Mouse (Mus musculus) intestine, embryonic 14.5 days (tissue): ENCODE measurements around the gene Olfr1173. TPM values are rescaled to one million over a fixed set of nuclear protein-coding genes. Genes with fewer than 3 reads are reported as not detected.

Experiments used
- ATAC-seq: fragments of 200-750 bp; cut with Nextera tagmentation; replicated peaks from 2 replicates; pipeline ENCODE4 v1.8.0; 2017; ENCODE audit warnings: low read depth, moderate number of reproducible peaks, moderate TSS enrichment, moderate library complexity; ENCODE audit not compliant: low FRiP score, low TSS enrichment
- DNase-seq: peaks from one replicate; pipeline ENCODE4 v3.0.0-alpha.2; 2018; ENCODE audit warnings: low spot score
- H3K27ac ChIP-seq: fragments of 300-500 bp; sonication (generic); 2 replicates; pipeline ENCODE4 v1.5.1; 2014; ENCODE audit warnings: low read depth, mild to moderate bottlenecking, control low read depth
- H3K27me3 ChIP-seq: fragments of 300-500 bp; sonication (generic); replicated peaks from 2 replicates; pipeline ENCODE4 v1.6.1; 2014; ENCODE audit warnings: low read length, control low read depth; ENCODE audit not compliant: control insufficient read depth, insufficient read depth
- H3K36me3 ChIP-seq: fragments of 300-500 bp; sonication (generic); 2 replicates; pipeline ENCODE4 v1.6.1; 2014; ENCODE audit warnings: low read length, control low read depth; ENCODE audit not compliant: control insufficient read depth, insufficient read depth
- H3K4me1 ChIP-seq: fragments of 300-500 bp; sonication (generic); replicated peaks from 2 replicates; pipeline ENCODE4 v1.6.1; 2014; ENCODE audit warnings: low read length, control low read depth, mixed read lengths; ENCODE audit not compliant: control insufficient read depth, insufficient read depth
- H3K4me2 ChIP-seq: fragments of 300-500 bp; sonication (generic); 2 replicates; pipeline ENCODE4 v1.6.1; 2014; ENCODE audit warnings: low read length
- H3K4me3 ChIP-seq: fragments of 300-500 bp; sonication (generic); 2 replicates; pipeline ENCODE4 v1.5.1; 2014; ENCODE audit warnings: low read depth, low read length, control low read depth, mixed read lengths
- H3K9ac ChIP-seq: fragments of 300-500 bp; sonication (generic); 2 replicates; pipeline ENCODE4 v1.6.1; 2014; ENCODE audit warnings: mild to moderate bottlenecking, low read length
- H3K9me3 ChIP-seq: fragments of 300-500 bp; sonication (generic); 2 replicates; pipeline ENCODE4 v1.6.1; 2016; ENCODE audit warnings: low read length, control low read depth; ENCODE audit not compliant: control insufficient read depth
- WGBS: fragments of 180-500 bp; shearing (Covaris S2); extraction: QIAGEN DNeasy Blood & Tissue Kit; methylation state at CpG from one replicate; pipeline ENCODE4 v1.1.7; 2014; 5-methylcytosine and 5-hydroxymethylcytosine counted together
- polyA plus RNA-seq: library from polyadenylated mRNA; unstranded; fragments of >200 nt; fragmentation: Nextera tagmentation; extraction: Ambion mirVana; gene quantifications from 2 replicates; pipeline ENCODE4 v1.2.1, GENCODE M21; 2014

The Olfr1173 gene
- polyA plus RNA-seq: not detected in 2 replicates

DNA sequence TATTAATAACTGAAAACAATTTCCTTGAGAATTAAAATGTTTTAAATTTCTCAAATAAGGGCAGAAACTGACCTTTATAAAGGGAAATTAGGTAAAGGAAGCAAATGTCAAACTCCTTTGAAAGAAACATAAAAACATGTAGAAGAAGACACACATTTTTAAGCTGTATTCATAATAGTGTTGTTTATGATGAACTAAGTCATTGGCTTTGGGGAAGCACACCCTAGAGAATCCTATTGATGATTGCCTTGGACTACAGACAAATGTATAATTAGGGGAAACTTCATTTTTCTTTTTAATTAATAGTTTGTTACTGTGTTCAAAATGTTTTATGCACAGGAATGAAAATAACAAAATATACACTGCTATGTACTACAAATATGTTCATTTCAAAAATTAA, at the start of gene Olfr1173:
Gene Olfr1173, minus strand, starts transcription at position 101 of the 400 bp plus-strand sequence.
- H3K4me2 ChIP-seq: no peak within 1 kb of the TSS
- H3K36me3 ChIP-seq: no peaks in the 10 kb centered on the region
- no peaks in the 10 kb centered on the region for H3K27me3 ChIP-seq
- H3K4me1 ChIP-seq: no peaks in the 10 kb centered on the region
- DNase-seq: no peak
- no peak for ATAC-seq
- H3K27ac ChIP-seq: no peak within 1 kb of the TSS
- no peaks in the 10 kb centered on the region for H3K9me3 ChIP-seq
- H3K9ac ChIP-seq: no peak within 1 kb of the TSS
- H3K4me3 ChIP-seq: no peak within 1 kb of the TSS

DNA sequence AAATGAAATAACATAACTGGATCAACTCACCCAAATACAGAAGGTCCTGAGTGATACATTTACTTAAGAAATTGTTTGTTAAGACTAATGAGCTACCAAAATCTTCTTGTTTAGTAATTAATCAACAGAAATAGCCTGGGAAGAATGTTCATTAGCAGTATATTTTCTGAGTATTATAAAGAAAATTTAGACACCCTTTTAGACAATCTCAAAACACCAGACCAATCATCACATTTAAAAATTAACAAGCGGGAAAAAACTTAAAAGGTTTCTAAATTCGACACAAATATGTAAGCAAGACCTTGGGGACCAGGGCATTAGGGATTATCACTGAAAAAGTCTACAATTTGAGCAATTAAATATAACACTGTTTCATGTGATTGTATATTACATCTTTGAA, 47.4 kb upstream of the Olfr1173 start, which contains the start of gene Olfr1175-ps:
Gene Olfr1175-ps, minus strand, starts transcription at position 101 of the 400 bp plus-strand sequence.
- Histone ChIP-seq H3K9ac (no peak within 1 kb of the TSS), H3K36me3 (no peaks in the 10 kb centered on the region), H3K4me3 (no peak within 1 kb of the TSS), H3K27ac (no peak within 1 kb of the TSS), H3K4me2 (no peak within 1 kb of the TSS), H3K27me3 (no peaks in the 10 kb centered on the region), H3K9me3 (no peaks in the 10 kb centered on the region), H3K4me1 (no peaks in the 10 kb centered on the region)
- no peak for DNase-seq
- 83% methylated on average over 2 of the region's 2 CpGs for WGBS
- no peak for ATAC-seq

DNA sequence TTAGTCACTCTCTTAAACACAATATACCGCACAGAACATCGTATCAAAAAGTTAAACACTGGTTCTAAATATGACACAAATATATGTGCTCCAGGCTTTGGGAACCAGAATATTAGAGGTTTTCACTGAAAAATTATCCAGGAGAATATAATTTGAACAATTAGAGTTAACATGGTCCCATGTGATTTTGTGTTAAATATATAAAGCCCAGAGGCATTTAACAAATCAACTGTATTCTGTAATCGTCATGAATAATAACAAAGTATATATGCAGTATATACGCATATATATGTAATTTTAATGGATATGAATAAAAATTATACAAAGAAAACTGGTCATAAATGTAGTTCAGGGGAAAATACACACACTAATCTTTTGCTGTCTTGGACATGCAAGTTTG, 35.4 kb upstream of the Olfr1173 start, which contains the start of gene Olfr1174-ps:
Gene Olfr1174-ps, minus strand, starts transcription at position 101 of the 400 bp plus-strand sequence.
- no peaks in the 10 kb centered on the region for H3K27me3 ChIP-seq
- 88% methylated on average over 4 of the region's 4 CpGs for WGBS
- H3K4me1 ChIP-seq: no peaks in the 10 kb centered on the region
- no peak within 1 kb of the TSS for H3K4me2 ChIP-seq
- no peak within 1 kb of the TSS for H3K9ac ChIP-seq
- DNase-seq: no peak
- H3K9me3 ChIP-seq: no peaks in the 10 kb centered on the region
- no peak within 1 kb of the TSS for H3K4me3 ChIP-seq
- no peaks in the 10 kb centered on the region for H3K36me3 ChIP-seq
- no peak for ATAC-seq
- no peak within 1 kb of the TSS for H3K27ac ChIP-seq

DNA sequence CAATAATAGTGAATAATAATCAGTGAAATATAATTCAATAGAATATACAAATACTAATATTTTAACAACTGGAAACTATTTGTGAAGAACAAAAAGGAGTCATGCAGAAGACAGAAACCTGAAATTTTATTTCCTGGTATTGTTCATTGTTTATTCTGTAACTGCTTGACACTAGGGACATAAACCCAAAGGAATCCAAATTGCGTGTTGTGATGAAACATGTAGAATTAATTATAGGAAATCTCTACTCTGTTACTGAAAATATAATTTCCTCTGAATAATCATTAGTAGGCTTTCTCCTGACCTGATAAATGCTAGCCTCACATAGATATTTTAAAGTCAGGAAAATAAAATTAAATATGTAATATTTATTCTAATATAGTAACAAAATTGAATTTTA, 51.4 kb downstream of the Olfr1173 start, which contains the start of gene Olfr1170:
Gene Olfr1170, minus strand, starts transcription at position 101 of the 400 bp plus-strand sequence.
- ATAC-seq (no peak), DNase-seq (no peak)
- Histone ChIP-seq H3K27ac (no peak within 1 kb of the TSS), H3K4me1 (no peaks in the 10 kb centered on the region), H3K9ac (no peak within 1 kb of the TSS), H3K4me3 (no peak within 1 kb of the TSS), H3K27me3 (no peaks in the 10 kb centered on the region), H3K4me2 (no peak within 1 kb of the TSS), H3K9me3 (no peaks in the 10 kb centered on the region), H3K36me3 (no peaks in the 10 kb centered on the region)
- WGBS: 100% methylated on average over 1 of the region's 1 CpGs

Other genes starting within 250 kb of the Olfr1173 start
- gene Olfr73, start 242.2 kb downstream of the Olfr1173 start, polyA plus RNA-seq: not detected in 2 replicates
- gene Olfr1162, start 228.7 kb downstream of the Olfr1173 start, polyA plus RNA-seq: not detected in 2 replicates
- gene Olfr1163, start 208.0 kb downstream of the Olfr1173 start, polyA plus RNA-seq: not detected in 2 replicates
- gene Olfr1164, start 185.9 kb downstream of the Olfr1173 start, polyA plus RNA-seq: not detected in 2 replicates
- not detected in 2 replicates for gene Olfr1166, start 151.6 kb downstream of the Olfr1173 start, polyA plus RNA-seq
- not detected in 2 replicates for gene Olfr1167, start 124.7 kb downstream of the Olfr1173 start, polyA plus RNA-seq
- not detected in 2 replicates for gene Olfr1168, start 98.0 kb downstream of the Olfr1173 start, polyA plus RNA-seq
- not detected in 2 replicates for gene Olfr1170, start 51.5 kb downstream of the Olfr1173 start, polyA plus RNA-seq
- gene Olfr1174-ps, start 35.3 kb upstream of the Olfr1173 start, polyA plus RNA-seq: not detected in 2 replicates
- not detected in 2 replicates for gene Olfr1175-ps, start 47.3 kb upstream of the Olfr1173 start, polyA plus RNA-seq
- gene Olfr1176, start 56.8 kb upstream of the Olfr1173 start, polyA plus RNA-seq: not detected in 2 replicates
- not detected in 2 replicates for gene Olfr1177-ps, start 66.6 kb upstream of the Olfr1173 start, polyA plus RNA-seq
- not detected in 2 replicates for gene Olfr1178, start 107.2 kb upstream of the Olfr1173 start, polyA plus RNA-seq
- not detected in 2 replicates for gene Olfr1179, start 126.6 kb upstream of the Olfr1173 start, polyA plus RNA-seq
- not detected in 2 replicates for gene Olfr1180, start 139.3 kb upstream of the Olfr1173 start, polyA plus RNA-seq
- gene Olfr1181, start 146.3 kb upstream of the Olfr1173 start, polyA plus RNA-seq: not detected in 2 replicates
- not detected in 2 replicates for gene Gm13757, start 169.3 kb upstream of the Olfr1173 start, polyA plus RNA-seq
- not detected in 2 replicates for gene Olfr1183, start 175.0 kb upstream of the Olfr1173 start, polyA plus RNA-seq
- gene Olfr1184, start 203.7 kb upstream of the Olfr1173 start, polyA plus RNA-seq: not detected in 2 replicates
- gene Olfr1185-ps1, start 213.4 kb upstream of the Olfr1173 start, polyA plus RNA-seq: not detected in 2 replicates
- gene Olfr1186, start 238.7 kb upstream of the Olfr1173 start, polyA plus RNA-seq: not detected in 2 replicates